Mouse (Mus musculus) ES-Bruce4 (cell line): ENCODE results near the gene Ttc8.

ENCODE experiments used
- CTCF ChIP-seq: IDR thresholded peaks from one replicate; pipeline ENCODE4 v1.8.1; 2011; ENCODE audit warnings: low read depth, low read length
- EP300 ChIP-seq: IDR thresholded peaks from 2 replicates; pipeline ENCODE4 v1.6.1; 2011; ENCODE audit warnings: low read depth, low read length; ENCODE audit not compliant: insufficient read depth
- POLR2A ChIP-seq: IDR thresholded peaks from one replicate; pipeline ENCODE4 v1.8.1; 2011; ENCODE audit warnings: low read length; ENCODE audit not compliant: insufficient read depth

- TF ChIP-seq CTCF (no peak), POLR2A (no peak), EP300 (no peak)
Measured at GRCm38 (mm10) chr12:99000310-99000709, 79.9 kb downstream of the Ttc8 start.
